Mouse (Mus musculus) heart, postnatal 0 days (tissue): ENCODE measurements around the gene Hyal3. TPM values are rescaled to one million over a fixed set of nuclear protein-coding genes. Genes with fewer than 3 reads are reported as not detected.

ENCODE experiments used
- ATAC-seq: fragments of 200-750 bp; cut with Nextera tagmentation; 2 replicates; pipeline ENCODE4 v1.8.0; 2017; ENCODE audit warnings: low read depth, moderate number of reproducible peaks, moderate library complexity; ENCODE audit not compliant: insufficient read depth
- DNase-seq: peaks from one replicate; pipeline ENCODE4 v3.0.0-alpha.2; 2016; ENCODE audit warnings: low spot score
- H3K27ac ChIP-seq: fragments of 300-500 bp; sonication (generic); 2 replicates; pipeline ENCODE4 v1.5.1; 2014; ENCODE audit warnings: low read depth, mild to moderate bottlenecking
- H3K27me3 ChIP-seq: fragments of 300-500 bp; sonication (generic); 2 replicates; pipeline ENCODE4 v1.6.1; 2014; ENCODE audit warnings: low read length, mixed read lengths; ENCODE audit not compliant: control insufficient read depth, insufficient read depth
- H3K36me3 ChIP-seq: fragments of 300-500 bp; sonication (generic); replicated peaks from 2 replicates; pipeline ENCODE4 v1.6.1; 2014; ENCODE audit warnings: low read length, mixed read lengths; ENCODE audit not compliant: control insufficient read depth, insufficient read depth
- H3K4me1 ChIP-seq: fragments of 300-500 bp; sonication (generic); 2 replicates; pipeline ENCODE4 v1.6.1; 2014; ENCODE audit warnings: antibody characterized with exemption; ENCODE audit not compliant: control insufficient read depth, insufficient read depth
- H3K4me2 ChIP-seq: fragments of 300-500 bp; sonication (generic); 2 replicates; pipeline ENCODE4 v1.6.1; 2014; ENCODE audit warnings: low read depth, mild to moderate bottlenecking, low read length, moderate library complexity
- H3K4me3 ChIP-seq: fragments of 300-500 bp; sonication (generic); 2 replicates; pipeline ENCODE4 v1.5.1; 2014; ENCODE audit warnings: low read depth, low read length
- H3K9ac ChIP-seq: fragments of 300-500 bp; sonication (generic); replicated peaks from 2 replicates; pipeline ENCODE4 v1.6.1; 2014; ENCODE audit warnings: low read depth, low read length, mixed read lengths
- H3K9me3 ChIP-seq: fragments of 300-500 bp; sonication (generic); replicated peaks from 2 replicates; pipeline ENCODE4 v1.6.1; 2016; ENCODE audit warnings: low read length; ENCODE audit not compliant: control insufficient read depth
- CTCF ChIP-seq: IDR thresholded peaks from 2 replicates; pipeline ENCODE4 v1.5.1; 2016; ENCODE audit warnings: antibody characterized with exemption, control low read depth, low read depth
- EP300 ChIP-seq: IDR thresholded peaks from 2 replicates; pipeline ENCODE4 v1.6.1; 2016; ENCODE audit warnings: antibody characterized with exemption, low read depth
- WGBS: fragments of 180-500 bp; shearing (Covaris S2); extraction: QIAGEN DNeasy Blood & Tissue Kit; methylation state at CpG from one replicate; pipeline ENCODE4 v1.1.7; 2014; 5-methylcytosine and 5-hydroxymethylcytosine counted together
- polyA plus RNA-seq: library from polyadenylated mRNA; unstranded; fragments of >200 nt; fragmentation: Nextera tagmentation; extraction: Ambion mirVana; gene quantifications from 2 replicates; pipeline ENCODE4 v1.2.1, GENCODE M21; 2015
- total RNA-seq: library from RNA; depleted of rRNA; stranded (reverse); fragments of >200 nt; gene quantifications from 2 replicates; pipeline ENCODE4 v1.2.3, GENCODE M21; 2014; ENCODE audit warnings: low replicate concordance

Hyal3 gene
- total and polyA plus RNA-seq, 2 experiments from 2014 or later: 0.44 to 0.65 TPM

DNA sequence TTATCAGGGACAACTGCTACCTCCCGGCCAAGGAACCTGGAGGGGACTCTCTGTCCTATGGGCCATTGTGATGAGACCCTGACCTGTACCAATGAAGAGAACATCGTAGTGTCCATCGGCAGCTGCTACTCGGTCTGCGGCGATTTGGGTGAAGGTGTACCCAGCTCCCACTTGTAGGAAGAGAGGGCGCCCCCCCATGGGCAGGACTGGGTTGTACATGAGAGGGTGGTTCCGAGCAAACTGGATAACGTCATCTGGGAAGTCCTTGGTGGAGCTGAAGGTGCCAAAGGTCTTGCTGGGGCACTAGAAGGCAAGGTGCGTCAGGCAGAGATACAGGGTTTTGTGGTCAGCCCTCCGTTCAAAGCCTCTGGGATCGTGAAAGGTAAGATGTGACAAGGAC is 20.1 kb downstream of the Hyal3 start:
- no peak overlapping the region for H3K27ac ChIP-seq
- H3K27me3 ChIP-seq: no peaks in the 10 kb centered on the region
- H3K4me2 ChIP-seq: no peak overlapping the region
- no peak for ATAC-seq
- DNase-seq: no peak
- H3K9me3 ChIP-seq: no peaks in the 10 kb centered on the region
- H3K4me1 ChIP-seq: peaks cover 15% of the 10 kb centered on the region
- H3K9ac ChIP-seq: no peak overlapping the region
- peak; percentile 6; the same call in 1 of the 2 replicates for TF ChIP-seq CTCF
- TF ChIP-seq EP300: no peak
- 80% methylated on average over 12 of the region's 12 CpGs for WGBS
- peaks cover 6% of the 10 kb centered on the region; the same call in 1 of the 2 replicates for H3K36me3 ChIP-seq
- H3K4me3 ChIP-seq: no peak overlapping the region

DNA sequence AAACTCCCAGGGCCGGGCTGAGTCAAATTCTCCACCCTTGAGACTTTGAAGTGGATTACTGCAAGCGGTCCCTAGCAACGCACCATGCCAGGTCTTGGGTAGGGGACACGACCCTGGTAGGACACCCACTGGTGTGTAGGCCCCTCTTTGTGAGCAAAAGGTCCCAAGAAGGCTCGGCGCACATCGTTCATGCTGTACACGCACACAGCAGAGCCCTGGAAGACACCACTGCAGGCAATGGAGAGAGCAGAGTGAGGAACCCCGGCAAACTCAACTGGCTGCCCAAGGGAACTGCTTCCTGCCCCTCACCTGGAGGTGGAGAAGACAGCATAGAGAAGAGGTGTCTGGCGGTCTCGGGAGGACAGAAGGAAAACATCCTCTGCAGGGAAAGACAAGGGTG is 20.7 kb downstream of the Hyal3 start:
- H3K27me3 ChIP-seq: no peaks in the 10 kb centered on the region
- WGBS: 79% methylated on average over 11 of the region's 11 CpGs
- TF ChIP-seq CTCF: no peak
- no peak for TF ChIP-seq EP300
- H3K27ac ChIP-seq: no peak overlapping the region
- no peak overlapping the region for H3K9ac ChIP-seq
- no peak for DNase-seq
- peaks cover 12% of the 10 kb centered on the region for H3K4me1 ChIP-seq
- no peak overlapping the region for H3K4me2 ChIP-seq
- H3K9me3 ChIP-seq: no peaks in the 10 kb centered on the region
- no peak for ATAC-seq
- peaks cover 6% of the 10 kb centered on the region; the same call in 1 of the 2 replicates for H3K36me3 ChIP-seq
- no peak overlapping the region for H3K4me3 ChIP-seq

- DNase-seq (peak; percentile 80), ATAC-seq (peak; percentile 45)
- Histone ChIP-seq H3K4me3 (no peak overlapping the region), H3K27me3 (no peaks in the 10 kb centered on the region), H3K9ac (no peak overlapping the region), H3K27ac (0 out of 2 replicates have a peak overlapping the region, but pooled peaks have one; percentile 2), H3K4me1 (peaks cover 14% of the 10 kb centered on the region), H3K9me3 (no peaks in the 10 kb centered on the region), H3K36me3 (peaks cover 6% of the 10 kb centered on the region; the same call in 1 of the 2 replicates), H3K4me2 (peak overlapping the region; percentile 7; the same call in 1 of the 2 replicates)
- TF ChIP-seq CTCF: peak; percentile 99
- TF ChIP-seq EP300: peak; percentile 50; the same call in 1 of the 2 replicates
- WGBS: 4% methylated on average over 10 of the region's 10 CpGs
Observed at GRCm38 (mm10) chr9:107602068-107602648, 21.5 kb downstream of the Hyal3 start.

DNA sequence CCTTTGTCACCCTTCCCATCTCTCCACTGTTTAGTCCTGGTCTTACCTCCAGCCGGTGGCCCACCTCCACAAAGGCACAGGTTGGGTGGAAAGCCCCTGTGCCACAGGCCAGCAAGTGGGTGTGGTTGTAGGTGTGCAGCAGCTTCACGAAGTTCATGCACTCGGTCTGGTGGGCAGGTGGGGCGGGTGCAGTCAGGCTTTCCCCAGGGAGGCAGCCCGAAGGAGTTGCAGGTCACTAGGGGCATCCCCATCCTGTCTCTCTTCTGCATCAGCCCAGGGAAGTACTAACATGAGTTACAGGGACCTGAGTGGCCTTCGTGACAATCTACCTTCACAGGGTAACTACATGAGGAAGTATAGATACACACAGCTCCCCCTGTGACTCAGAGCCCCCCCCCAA is 22.6 kb downstream of the Hyal3 start:
- TF ChIP-seq EP300: no peak
- no peak for TF ChIP-seq CTCF
- ATAC-seq: no peak
- Histone ChIP-seq H3K4me1 (peaks cover 16% of the 10 kb centered on the region), H3K36me3 (peaks cover 6% of the 10 kb centered on the region; the same call in 1 of the 2 replicates), H3K4me3 (no peak overlapping the region), H3K27me3 (no peaks in the 10 kb centered on the region), H3K27ac (no peak overlapping the region), H3K9me3 (no peaks in the 10 kb centered on the region), H3K9ac (no peak overlapping the region), H3K4me2 (no peak overlapping the region)
- no peak for DNase-seq
- 78% methylated on average over 6 of the region's 6 CpGs for WGBS

- 0 out of 2 replicates have a peak, but pooled peaks cover 5% of the 10 kb centered on the region for H3K36me3 ChIP-seq
- peaks cover 25% of the 10 kb centered on the region for H3K4me1 ChIP-seq
- ATAC-seq (peak; percentile 39; the same call in 1 of the 2 replicates), DNase-seq (peak; percentile 56)
- peak overlapping the region; percentile 14; the same call in 1 of the 2 replicates for H3K4me3 ChIP-seq
- no peaks in the 10 kb centered on the region for H3K27me3 ChIP-seq
- TF ChIP-seq EP300: no peak
- no peak for TF ChIP-seq CTCF
- no peak overlapping the region for H3K9ac ChIP-seq
- H3K4me2 ChIP-seq: peak overlapping the region; percentile 50
- peak overlapping the region; percentile 83 for H3K27ac ChIP-seq
- no peaks in the 10 kb centered on the region for H3K9me3 ChIP-seq
- 42% methylated on average over 23 of the region's 23 CpGs for WGBS
Observed at GRCm38 (mm10) chr9:107605041-107605661, 24.5 kb downstream of the Hyal3 start.
